Mouse (Mus musculus) embryonic fibroblast, embryonic 13.5 days (primary cell): ENCODE results near the gene Ak5.

Experiments
- CTCF ChIP-seq: IDR thresholded peaks from 2 replicates; pipeline ENCODE4 v1.5.1; 2011; ENCODE audit warnings: mild to moderate bottlenecking, control low read depth, low read length, moderate library complexity, borderline replicate concordance; ENCODE audit not compliant: insufficient read depth
- POLR2A ChIP-seq: IDR thresholded peaks from 2 replicates; pipeline ENCODE4 v1.6.1; 2011; ENCODE audit warnings: low read depth, mild to moderate bottlenecking, control low read depth, low read length, moderate library complexity

GRCm38 (mm10) chr3:152512517-152512916 lies 155.6 kb downstream of the Ak5 start:
- TF ChIP-seq CTCF (no peak), POLR2A (no peak)
